Mouse (Mus musculus) Muller cell, postnatal 12 days (primary cell): ENCODE measurements around the gene Zswim3.
"Not testable (repeated sequence)": the region's sequence is repeated elsewhere in the genome, so short reads cannot be mapped to it uniquely, and the experiment has no call there.

ENCODE experiments used
- DNase-seq: peaks from one replicate; pipeline ENCODE4 v3.0.0-alpha.2; 2015; ENCODE audit errors: inconsistent ontology term

The Zswim3 gene

DNA sequence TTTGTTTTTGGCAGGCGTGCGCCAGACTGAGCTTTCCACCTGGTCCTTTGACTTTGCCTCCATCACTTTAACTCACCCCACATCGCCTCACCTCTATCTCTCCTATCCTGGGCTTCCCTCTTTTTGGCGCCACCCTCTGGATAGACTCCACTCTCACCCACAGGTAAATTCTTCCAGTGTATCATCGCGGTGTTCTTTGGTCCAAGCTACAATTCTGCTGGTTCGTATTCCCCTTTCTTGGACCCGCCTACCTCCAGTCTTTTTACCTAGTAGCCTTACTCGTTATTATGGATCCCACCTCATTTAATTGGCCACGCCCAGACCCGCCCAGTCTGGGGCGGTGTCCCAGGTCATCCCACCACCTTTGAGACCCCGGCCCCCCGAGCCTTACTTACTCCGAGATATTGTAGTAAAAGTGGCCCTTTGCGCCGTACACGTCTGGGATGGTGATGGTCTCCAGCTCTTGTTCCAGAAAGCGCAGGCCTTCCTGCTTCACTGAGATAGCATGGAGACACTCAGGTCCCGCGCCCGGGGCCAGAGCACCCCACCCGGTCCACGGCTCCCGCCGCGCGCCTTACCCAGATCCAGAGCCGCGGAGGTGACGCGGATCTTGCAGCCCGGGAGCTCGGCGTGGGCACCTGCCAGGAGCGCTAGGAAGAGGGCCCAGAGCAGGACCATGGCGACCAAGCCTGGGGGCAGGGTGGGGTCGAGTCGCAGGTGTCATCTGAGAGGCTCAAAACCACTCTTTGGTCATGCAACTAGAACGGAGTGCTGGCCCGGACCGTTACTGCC, 51.6 kb downstream of the Zswim3 start:
- DNase-seq = no peak

DNA sequence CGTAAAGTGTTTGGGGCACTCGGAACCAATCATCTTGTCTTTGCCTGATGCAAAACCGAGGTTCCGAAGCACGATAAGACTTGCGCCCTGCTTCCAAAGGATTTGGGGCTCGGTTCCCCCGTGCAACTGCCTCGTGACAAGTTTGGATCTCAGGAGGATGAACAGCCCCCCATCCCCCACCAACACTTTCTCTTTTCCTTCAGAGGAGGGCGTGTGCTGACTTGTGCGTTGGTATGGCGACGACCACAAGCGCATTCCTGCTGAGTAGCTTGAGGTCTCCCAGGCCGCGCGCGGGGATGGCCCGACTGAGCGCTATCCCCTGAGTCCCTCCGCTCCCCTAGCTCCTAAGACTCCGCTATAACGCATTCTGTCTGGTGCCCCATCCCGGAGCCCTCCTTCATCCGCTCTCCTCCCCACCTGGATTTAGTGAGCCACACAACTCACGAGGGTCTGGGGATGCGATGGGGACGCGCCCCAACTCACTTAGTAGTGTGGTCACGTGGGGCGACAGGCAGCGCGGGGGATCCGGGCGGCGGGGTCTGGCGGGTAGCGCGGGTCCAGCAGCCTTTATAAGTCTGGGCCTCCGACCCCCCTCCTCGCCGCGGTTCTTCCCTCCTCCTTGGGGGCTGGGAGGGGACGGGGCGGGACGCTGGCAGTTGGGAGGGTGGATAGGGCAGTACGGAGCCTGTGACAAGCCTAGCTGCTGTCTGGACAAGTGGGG, 52.4 kb downstream of the Zswim3 start, which contains the start of gene Pltp:
Pltp (minus strand) TSS at position 611 of the 721 bp plus-strand sequence.
- DNase-seq = peak; percentile 89

DNA sequence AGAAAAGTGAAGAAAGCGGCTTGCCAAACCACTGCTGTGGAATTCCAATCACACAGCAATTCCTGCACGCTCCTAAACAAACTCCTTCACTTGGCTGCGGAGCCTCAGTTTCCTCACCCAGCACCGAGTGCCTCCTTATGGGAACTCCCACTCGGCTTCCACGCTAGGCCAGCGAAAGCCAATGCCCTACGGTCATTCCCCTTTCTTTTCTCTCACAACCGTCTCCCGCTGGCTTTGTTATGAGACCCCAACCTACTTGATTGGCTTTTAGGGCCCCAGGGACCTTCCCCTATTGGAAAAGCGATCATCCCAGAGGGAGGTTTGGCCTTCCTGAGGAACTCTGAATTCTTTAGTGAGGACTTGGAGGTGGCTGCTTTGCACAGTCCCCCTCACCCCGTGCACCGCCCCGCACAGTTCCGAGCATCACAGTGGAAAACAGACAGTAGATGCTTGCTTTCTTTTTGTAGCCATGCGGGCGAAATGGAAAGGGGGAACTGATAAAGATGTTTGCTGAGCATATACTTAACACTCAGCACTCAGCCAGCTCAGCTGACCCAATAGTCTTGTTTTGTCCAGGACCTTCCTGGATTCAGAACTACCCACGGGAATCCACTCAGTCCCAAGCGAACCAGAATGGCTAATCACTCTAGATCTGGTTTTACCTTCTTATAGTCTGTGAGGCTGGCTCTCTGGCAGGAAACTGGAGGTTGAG, 53.1 kb downstream of the Zswim3 start:
- no peak for DNase-seq

DNA sequence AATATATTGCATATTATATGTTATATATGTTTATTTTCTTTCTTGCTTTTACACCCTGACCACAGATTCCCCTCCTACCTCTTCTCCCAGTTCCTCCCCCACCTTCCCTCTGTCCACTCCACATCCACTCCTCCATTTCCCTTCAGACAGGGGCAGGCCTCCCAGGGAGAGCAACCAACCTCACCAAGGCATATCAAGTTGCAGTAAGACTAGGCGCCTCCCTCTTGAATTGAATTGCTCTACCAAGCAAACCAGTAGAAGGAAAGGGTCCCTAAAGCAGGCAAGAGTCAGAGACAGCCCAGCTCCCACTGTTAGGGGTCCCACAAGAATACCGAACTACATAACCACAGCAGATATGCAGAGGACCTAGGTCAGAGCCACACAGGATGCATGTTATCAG, 54.3 kb downstream of the Zswim3 start:
- no peak for DNase-seq

DNA sequence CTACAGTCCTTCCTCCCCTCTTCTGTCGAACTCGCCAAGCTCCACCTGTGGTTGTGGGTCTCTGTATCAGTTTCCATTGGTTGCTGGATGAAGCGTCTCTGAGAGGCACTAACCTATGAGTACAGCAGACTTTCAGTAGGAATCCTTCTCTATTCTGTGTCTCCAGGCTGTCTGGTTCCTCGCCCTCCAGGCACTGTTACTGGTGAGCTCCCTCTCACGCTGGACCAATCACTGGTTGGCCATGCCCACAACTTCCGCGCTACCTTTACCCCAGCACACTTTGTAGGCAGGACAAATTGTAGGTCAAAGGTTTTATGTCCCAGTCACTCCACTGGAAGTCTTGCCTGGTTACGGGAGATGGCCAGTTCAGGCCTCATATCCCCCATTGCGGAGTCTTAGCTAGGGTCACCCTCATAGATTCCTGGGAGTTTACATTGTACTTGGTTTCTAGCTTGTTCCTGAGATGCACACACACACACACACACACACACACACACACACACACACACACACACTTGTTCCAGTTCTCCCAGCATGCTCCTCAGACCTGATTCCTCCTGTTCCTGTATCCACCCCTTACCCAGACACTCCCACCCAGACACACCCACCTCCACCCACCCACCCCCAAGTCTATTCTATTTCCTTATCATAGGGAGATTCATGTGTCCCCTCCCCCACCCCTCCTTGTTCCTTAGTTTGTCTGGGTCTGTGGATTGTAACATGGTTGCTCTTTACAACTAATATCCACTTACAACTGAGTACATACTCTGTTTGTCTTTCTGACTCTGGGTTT, 54.9 kb downstream of the Zswim3 start:
- DNase-seq = no peak

DNA sequence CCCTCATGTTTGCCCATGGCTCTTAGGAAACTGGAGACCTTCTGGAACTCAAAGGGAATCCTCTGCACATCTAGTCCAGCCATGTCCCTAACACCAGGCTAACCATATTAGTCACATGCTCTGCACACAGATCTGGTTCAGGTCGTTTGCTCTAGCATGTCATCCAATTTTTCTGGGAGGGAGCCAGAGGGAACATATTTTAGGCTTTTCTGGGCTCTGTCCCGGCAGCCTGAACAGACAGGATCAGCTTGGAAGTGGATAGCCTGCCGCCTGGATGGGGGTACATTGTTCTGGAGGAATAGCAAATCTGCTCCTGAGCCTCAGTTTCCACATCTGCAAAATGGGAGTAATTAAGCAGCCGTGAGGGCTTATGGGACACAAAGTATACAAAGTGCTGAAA, 56.2 kb downstream of the Zswim3 start:
- DNase-seq = no peak

DNA sequence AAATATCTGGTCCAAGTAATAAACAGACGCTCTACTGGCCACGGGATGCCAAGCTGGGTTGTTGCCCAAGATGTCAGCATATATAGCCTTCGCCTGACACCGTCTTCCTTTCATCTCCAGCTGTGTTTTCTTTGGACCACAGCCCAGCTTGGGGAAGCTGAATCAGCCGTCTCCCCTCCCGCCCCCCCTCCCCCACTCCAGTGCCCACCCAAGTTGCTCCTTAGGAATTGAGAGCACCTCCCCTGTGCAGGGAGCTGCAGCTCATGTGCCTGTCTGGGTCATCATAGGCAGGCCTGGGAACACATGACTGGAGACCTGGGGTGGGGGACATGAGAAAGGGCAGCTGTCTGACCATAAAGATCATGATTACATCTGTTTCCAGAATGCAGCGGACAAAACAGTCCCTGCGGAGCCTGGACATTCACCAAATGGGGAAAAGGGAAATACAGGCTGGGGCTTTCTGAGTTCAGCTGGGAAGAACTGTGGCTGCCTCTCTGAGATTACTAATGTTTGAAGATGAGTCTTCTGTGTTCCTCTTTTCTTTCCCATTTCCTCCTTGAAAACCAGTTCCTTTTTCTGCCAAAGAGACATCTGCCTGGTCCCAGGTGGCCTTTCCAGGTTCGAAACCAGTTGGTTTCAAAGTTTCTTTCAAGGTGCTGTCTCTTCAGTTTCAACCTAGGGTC, 57.4 kb downstream of the Zswim3 start:
- DNase-seq = peak; percentile 53

DNA sequence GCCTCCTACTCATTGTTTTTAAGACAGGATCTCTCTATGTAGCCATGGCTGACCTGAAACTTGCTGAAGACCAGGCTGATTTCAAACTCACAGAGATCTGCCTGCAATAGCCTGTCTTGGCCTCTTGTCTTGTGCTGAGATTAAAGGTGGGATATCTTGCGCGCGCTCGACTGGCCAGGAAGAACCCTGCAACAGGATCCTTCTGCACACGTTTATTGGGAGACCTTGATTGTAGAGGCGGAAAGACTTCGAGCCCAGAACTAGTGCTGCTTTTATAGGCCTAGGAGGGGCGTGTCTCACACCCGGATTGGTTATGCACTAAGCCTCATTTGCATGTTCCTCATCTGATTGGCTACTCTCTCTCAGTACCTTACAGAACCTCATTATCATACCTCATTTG, 58.5 kb downstream of the Zswim3 start:
- not testable (repeated sequence) for DNase-seq

DNA sequence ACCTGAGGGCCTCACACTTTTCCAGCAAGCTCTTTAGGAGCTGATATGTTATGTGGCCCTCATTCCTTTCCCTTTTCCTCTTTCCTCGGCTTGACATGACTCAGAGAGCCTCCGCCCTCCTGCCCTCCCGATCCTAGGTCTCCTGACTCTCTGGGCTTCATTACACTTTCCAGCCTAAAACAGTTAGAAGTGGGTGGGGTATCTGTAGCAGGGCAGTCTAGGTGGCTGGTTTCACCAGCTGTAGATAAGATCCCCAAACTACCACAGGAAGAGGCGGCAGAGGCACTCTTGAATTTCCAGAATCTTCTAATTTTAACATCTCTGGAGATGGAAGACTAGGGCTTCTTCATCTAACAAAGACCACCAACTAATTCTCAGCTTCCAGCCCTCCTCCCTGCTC, 59.7 kb downstream of the Zswim3 start:
- no peak for DNase-seq

DNA sequence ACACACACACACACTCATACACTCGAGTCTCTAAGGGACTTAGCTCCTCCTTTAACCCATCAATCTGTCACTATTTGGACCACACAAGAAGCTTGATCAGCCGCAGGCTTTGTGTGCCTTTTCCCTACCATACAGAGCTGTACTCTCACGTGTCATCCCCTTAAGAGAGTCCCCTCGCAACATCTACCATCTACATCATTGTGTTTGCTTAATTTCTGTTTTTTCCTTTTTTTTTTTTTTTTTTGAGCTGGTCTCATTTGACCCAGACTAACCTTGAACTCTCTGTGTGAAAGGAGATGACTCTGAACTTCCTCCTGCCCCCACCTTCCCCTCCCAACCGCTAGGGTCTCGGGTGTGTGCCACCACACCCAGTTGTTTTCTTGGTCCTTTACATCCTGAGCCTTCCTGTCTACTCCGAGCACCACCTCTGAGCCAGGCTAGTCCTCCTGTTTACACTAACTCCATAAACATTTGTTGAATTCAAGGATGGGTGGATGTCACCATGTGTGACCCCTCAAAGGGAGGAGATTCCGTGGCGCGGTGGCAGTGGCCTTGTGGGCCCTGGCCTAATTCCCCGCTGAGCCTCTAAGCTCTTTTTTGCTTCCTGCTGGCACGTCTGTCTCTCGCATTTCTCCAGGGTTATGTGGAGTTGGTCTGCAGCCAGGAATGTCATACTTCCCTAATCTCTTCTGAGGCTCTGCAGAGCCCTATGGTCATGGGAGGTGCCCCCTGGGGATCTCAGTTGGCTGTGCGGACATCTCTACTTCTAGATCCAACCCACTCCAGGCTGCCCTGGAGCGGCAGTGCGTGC, 62.0 kb downstream of the Zswim3 start:
- DNase-seq = peak; percentile 50

DNA sequence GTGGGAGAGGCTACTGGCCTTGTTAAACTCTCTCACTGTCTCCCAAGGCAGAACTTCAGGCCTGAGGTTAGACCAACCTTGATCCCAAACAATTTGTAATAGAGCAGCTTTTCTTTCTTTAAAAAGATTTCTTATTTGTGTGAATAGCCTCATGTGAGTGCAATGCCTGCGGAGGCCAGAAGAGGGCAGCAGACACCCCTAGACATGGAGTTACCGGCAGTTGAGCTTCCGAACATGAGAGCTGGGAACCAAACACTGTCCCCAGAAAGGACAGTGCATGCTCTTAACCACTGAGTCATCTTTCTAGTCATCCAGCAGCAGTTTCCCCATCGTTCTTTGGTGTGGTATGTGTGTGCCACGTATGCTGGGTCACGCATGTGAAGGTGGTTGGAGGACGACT, 62.7 kb downstream of the Zswim3 start:
- DNase-seq = no peak

DNA sequence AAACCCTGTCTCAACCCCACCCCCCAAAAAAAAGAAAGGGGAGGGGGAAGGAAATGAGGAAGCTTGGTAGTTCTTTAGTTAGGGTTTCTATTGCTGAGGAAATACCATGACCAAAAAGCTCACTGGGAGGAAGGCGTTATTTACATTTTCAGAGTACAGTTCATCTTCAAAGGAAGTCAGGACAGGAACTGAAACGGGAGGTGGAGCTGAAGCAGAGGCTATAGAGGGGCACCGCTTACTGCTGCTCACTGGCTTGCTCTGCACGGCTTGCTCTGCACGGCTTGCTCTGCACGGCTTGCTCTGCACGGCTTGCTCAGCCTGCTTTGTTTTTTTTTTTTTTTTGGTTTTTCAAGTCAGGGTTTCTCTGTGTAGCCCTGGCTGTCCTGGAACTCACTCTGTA, 63.6 kb downstream of the Zswim3 start:
- DNase-seq = no peak
